Mouse (Mus musculus): ENCODE measurements around the gene Tnfaip3. TPM values are rescaled to one million over a fixed set of nuclear protein-coding genes. Genes with fewer than 3 reads are reported as not detected.

The Tnfaip3 gene
- polyA plus RNA-seq, 1 experiment from 2014 or later = 3.5 TPM

GRCm38 (mm10) chr10:19043529-19044262 lies 28.2 kb upstream of the Tnfaip3 start:
- Histone ChIP-seq H3K27ac (ENCODE audit: low read length) (no peak overlapping the region), H3K9ac (replicated peaks; ENCODE audit: low read length) (no peak overlapping the region), H3K9me3 (ENCODE audit: low read length) (no peaks in the 10 kb centered on the region), H3K36me3 (ENCODE audit: insufficient read depth, low read length) (no peaks in the 10 kb centered on the region), H3K27me3 (ENCODE audit: insufficient read depth, low read length) (no peaks in the 10 kb centered on the region), H3K4me3 (ENCODE audit: low read length) (no peak overlapping the region), H3K4me1 (ENCODE audit: insufficient read depth, low read length) (no peaks in the 10 kb centered on the region), H3K4me2 (replicated peaks; ENCODE audit: low read depth, low read length) (no peak overlapping the region)
- 77% methylated on average over 4 of the region's 4 CpGs for WGBS
- ATAC-seq (ENCODE audit: low FRiP score, low TSS enrichment) = no peak

- Histone ChIP-seq H3K4me2 (replicated peaks; ENCODE audit: low read depth, low read length) (no peak overlapping the region), H3K9ac (replicated peaks; ENCODE audit: low read length) (no peak overlapping the region), H3K9me3 (ENCODE audit: low read length) (no peaks in the 10 kb centered on the region), H3K4me3 (ENCODE audit: low read length) (no peak overlapping the region), H3K27ac (ENCODE audit: low read length) (no peak overlapping the region), H3K27me3 (ENCODE audit: insufficient read depth, low read length) (no peaks in the 10 kb centered on the region), H3K36me3 (ENCODE audit: insufficient read depth, low read length) (no peaks in the 10 kb centered on the region), H3K4me1 (ENCODE audit: insufficient read depth, low read length) (no peaks in the 10 kb centered on the region)
- no peak for ATAC-seq (ENCODE audit: low FRiP score, low TSS enrichment)
- WGBS = 85% methylated on average over 2 of the region's 2 CpGs
Observed at GRCm38 (mm10) chr10:19040147-19040546, 24.7 kb upstream of the Tnfaip3 start.

GRCm38 (mm10) chr10:19034764-19035163 lies 19.3 kb upstream of the Tnfaip3 start:
- no peak for ATAC-seq (ENCODE audit: low FRiP score, low TSS enrichment)
- no peaks in the 10 kb centered on the region for H3K27me3 ChIP-seq (ENCODE audit: insufficient read depth, low read length)
- H3K9ac ChIP-seq (replicated peaks; ENCODE audit: low read length) = no peak overlapping the region
- WGBS = 52% methylated on average over 3 of the region's 3 CpGs
- no peak overlapping the region for H3K27ac ChIP-seq (ENCODE audit: low read length)
- H3K4me2 ChIP-seq (replicated peaks; ENCODE audit: low read depth, low read length) = no peak overlapping the region
- H3K36me3 ChIP-seq (ENCODE audit: insufficient read depth, low read length) = no peaks in the 10 kb centered on the region
- H3K9me3 ChIP-seq (ENCODE audit: low read length) = no peaks in the 10 kb centered on the region
- H3K4me1 ChIP-seq (ENCODE audit: insufficient read depth, low read length) = no peaks in the 10 kb centered on the region
- no peak overlapping the region for H3K4me3 ChIP-seq (ENCODE audit: low read length)

- H3K4me3 ChIP-seq (ENCODE audit: low read length) = no peak overlapping the region
- H3K27ac ChIP-seq (ENCODE audit: low read length) = no peak overlapping the region
- H3K9me3 ChIP-seq (ENCODE audit: low read length) = no peaks in the 10 kb centered on the region
- no peak overlapping the region for H3K9ac ChIP-seq (replicated peaks; ENCODE audit: low read length)
- H3K27me3 ChIP-seq (ENCODE audit: insufficient read depth, low read length) = no peaks in the 10 kb centered on the region
- H3K36me3 ChIP-seq (ENCODE audit: insufficient read depth, low read length) = no peaks in the 10 kb centered on the region
- no peak for ATAC-seq (ENCODE audit: low FRiP score, low TSS enrichment)
- H3K4me1 ChIP-seq (ENCODE audit: insufficient read depth, low read length) = no peaks in the 10 kb centered on the region
- no peak overlapping the region for H3K4me2 ChIP-seq (replicated peaks; ENCODE audit: low read depth, low read length)
- 59% methylated on average over 1 of the region's 1 CpGs for WGBS
Observed at GRCm38 (mm10) chr10:19033696-19034095, 18.2 kb upstream of the Tnfaip3 start.

GRCm38 (mm10) chr10:19031875-19032274 lies 16.4 kb upstream of the Tnfaip3 start:
- no peak for ATAC-seq (ENCODE audit: low FRiP score, low TSS enrichment)
- Histone ChIP-seq H3K27me3 (ENCODE audit: insufficient read depth, low read length) (no peaks in the 10 kb centered on the region), H3K9me3 (ENCODE audit: low read length) (no peaks in the 10 kb centered on the region), H3K9ac (replicated peaks; ENCODE audit: low read length) (no peak overlapping the region), H3K36me3 (ENCODE audit: insufficient read depth, low read length) (no peaks in the 10 kb centered on the region), H3K27ac (ENCODE audit: low read length) (no peak overlapping the region), H3K4me2 (replicated peaks; ENCODE audit: low read depth, low read length) (no peak overlapping the region), H3K4me3 (ENCODE audit: low read length) (no peak overlapping the region), H3K4me1 (ENCODE audit: insufficient read depth, low read length) (no peaks in the 10 kb centered on the region)

GRCm38 (mm10) chr10:19030628-19031027 lies 15.2 kb upstream of the Tnfaip3 start:
- Histone ChIP-seq H3K4me1 (ENCODE audit: insufficient read depth, low read length) (no peaks in the 10 kb centered on the region), H3K4me3 (ENCODE audit: low read length) (no peak overlapping the region), H3K4me2 (replicated peaks; ENCODE audit: low read depth, low read length) (no peak overlapping the region), H3K27me3 (ENCODE audit: insufficient read depth, low read length) (no peaks in the 10 kb centered on the region), H3K27ac (ENCODE audit: low read length) (no peak overlapping the region), H3K36me3 (ENCODE audit: insufficient read depth, low read length) (no peaks in the 10 kb centered on the region), H3K9me3 (ENCODE audit: low read length) (no peaks in the 10 kb centered on the region), H3K9ac (replicated peaks; ENCODE audit: low read length) (no peak overlapping the region)
- ATAC-seq (ENCODE audit: low FRiP score, low TSS enrichment) = no peak
- 76% methylated on average over 2 of the region's 2 CpGs for WGBS

- 90% methylated on average over 5 of the region's 5 CpGs for WGBS
- no peak overlapping the region for H3K27ac ChIP-seq (ENCODE audit: low read length)
- H3K36me3 ChIP-seq (ENCODE audit: insufficient read depth, low read length) = no peaks in the 10 kb centered on the region
- no peaks in the 10 kb centered on the region for H3K27me3 ChIP-seq (ENCODE audit: insufficient read depth, low read length)
- no peaks in the 10 kb centered on the region for H3K9me3 ChIP-seq (ENCODE audit: low read length)
- peaks cover 5% of the 10 kb centered on the region; the same call in 1 of the 2 replicates for H3K4me1 ChIP-seq (ENCODE audit: insufficient read depth, low read length)
- H3K4me2 ChIP-seq (replicated peaks; ENCODE audit: low read depth, low read length) = no peak overlapping the region
- H3K9ac ChIP-seq (replicated peaks; ENCODE audit: low read length) = no peak overlapping the region
- H3K4me3 ChIP-seq (ENCODE audit: low read length) = no peak overlapping the region
- no peak for ATAC-seq (ENCODE audit: low FRiP score, low TSS enrichment)
Observed at GRCm38 (mm10) chr10:19026710-19027109, 11.3 kb upstream of the Tnfaip3 start.

- H3K27ac ChIP-seq (ENCODE audit: low read length) = no peak overlapping the region
- no peak overlapping the region for H3K4me3 ChIP-seq (ENCODE audit: low read length)
- no peaks in the 10 kb centered on the region for H3K9me3 ChIP-seq (ENCODE audit: low read length)
- WGBS = 86% methylated on average over 5 of the region's 5 CpGs
- H3K36me3 ChIP-seq (ENCODE audit: insufficient read depth, low read length) = no peaks in the 10 kb centered on the region
- no peak overlapping the region for H3K9ac ChIP-seq (replicated peaks; ENCODE audit: low read length)
- peaks cover 5% of the 10 kb centered on the region; the same call in 1 of the 2 replicates for H3K4me1 ChIP-seq (ENCODE audit: insufficient read depth, low read length)
- H3K27me3 ChIP-seq (ENCODE audit: insufficient read depth, low read length) = no peaks in the 10 kb centered on the region
- no peak overlapping the region for H3K4me2 ChIP-seq (replicated peaks; ENCODE audit: low read depth, low read length)
- no peak for ATAC-seq (ENCODE audit: low FRiP score, low TSS enrichment)
Observed at GRCm38 (mm10) chr10:19024353-19024752, 8.9 kb upstream of the Tnfaip3 start.

GRCm38 (mm10) chr10:19023622-19024326 lies 8.3 kb upstream of the Tnfaip3 start:
- no peak overlapping the region for H3K4me2 ChIP-seq (replicated peaks; ENCODE audit: low read depth, low read length)
- WGBS = 61% methylated on average over 5 of the region's 5 CpGs

GRCm38 (mm10) chr10:19022272-19022671 lies 6.8 kb upstream of the Tnfaip3 start:
- H3K4me2 ChIP-seq (replicated peaks; ENCODE audit: low read depth, low read length) = no peak overlapping the region
- WGBS = 79% methylated on average over 1 of the region's 1 CpGs
- no peak for ATAC-seq (ENCODE audit: low FRiP score, low TSS enrichment)
- H3K27ac ChIP-seq (ENCODE audit: low read length) = no peak overlapping the region
- H3K4me1 ChIP-seq (ENCODE audit: insufficient read depth, low read length) = peaks cover 5% of the 10 kb centered on the region; the same call in 1 of the 2 replicates
- H3K4me3 ChIP-seq (ENCODE audit: low read length) = no peak overlapping the region
- no peaks in the 10 kb centered on the region for H3K27me3 ChIP-seq (ENCODE audit: insufficient read depth, low read length)
- no peaks in the 10 kb centered on the region for H3K9me3 ChIP-seq (ENCODE audit: low read length)
- H3K36me3 ChIP-seq (ENCODE audit: insufficient read depth, low read length) = no peaks in the 10 kb centered on the region
- H3K9ac ChIP-seq (replicated peaks; ENCODE audit: low read length) = no peak overlapping the region

More at GRCm38 (mm10) chr10:19023622-19024326, 8.3 kb upstream of the Tnfaip3 start:
- Histone ChIP-seq H3K4me1 (ENCODE audit: insufficient read depth, low read length) (peaks cover 5% of the 10 kb centered on the region; the same call in 1 of the 2 replicates), H3K9ac (replicated peaks; ENCODE audit: low read length) (no peak overlapping the region), H3K4me3 (ENCODE audit: low read length) (no peak overlapping the region), H3K27ac (ENCODE audit: low read length) (no peak overlapping the region), H3K9me3 (ENCODE audit: low read length) (no peaks in the 10 kb centered on the region), H3K27me3 (ENCODE audit: insufficient read depth, low read length) (no peaks in the 10 kb centered on the region), H3K36me3 (ENCODE audit: insufficient read depth, low read length) (no peaks in the 10 kb centered on the region)
- no peak for ATAC-seq (ENCODE audit: low FRiP score, low TSS enrichment)
